8 mouse cellular contexts compared by ENCODE assay signal in genomic region chr11:100822365-100822764, GRCm38 (mm10). TPM values are rescaled to one million over a fixed set of nuclear protein-coding genes. Genes with fewer than 3 reads are reported as not detected.
DNase-seq lines count a peak whose midpoint lies in the region; ATAC-seq and TF ChIP-seq lines count a peak whose summit lies in the region.

No protein-coding gene starts in this region.

- no peak overlapping the region for H3K9ac ChIP-seq in hindbrain, postnatal 0 days (replicated peaks; ENCODE audit: low read length)
- no peak overlapping the region for H3K9ac ChIP-seq in hindbrain, embryonic 13.5 days
- H3K9ac ChIP-seq in kidney, postnatal 0 days (ENCODE audit: low read depth, low read length) = no peak overlapping the region

- H3K36me3 ChIP-seq in hindbrain, postnatal 0 days (ENCODE audit: insufficient read depth, low read length) = no peaks in the 10 kb centered on the region
- no peaks in the 10 kb centered on the region for H3K36me3 ChIP-seq in hindbrain, embryonic 13.5 days
- no peaks in the 10 kb centered on the region for H3K36me3 ChIP-seq in kidney, postnatal 0 days (ENCODE audit: insufficient read depth, low read length)

- no peak overlapping the region for H3K4me3 ChIP-seq in hindbrain, postnatal 0 days (ENCODE audit: low read length)
- no peak overlapping the region for H3K4me3 ChIP-seq in hindbrain, embryonic 13.5 days
- no peak overlapping the region; the same call in 1 of the 2 replicates for H3K4me3 ChIP-seq in kidney, postnatal 0 days (replicated peaks; ENCODE audit: low read depth, low read length)

- H3K4me2 ChIP-seq in hindbrain, postnatal 0 days (ENCODE audit: low read depth, low read length) = no peak overlapping the region
- no peak overlapping the region for H3K4me2 ChIP-seq in hindbrain, embryonic 13.5 days
- 0 out of 2 replicates have a peak overlapping the region, but pooled peaks have one; percentile 9 for H3K4me2 ChIP-seq in kidney, postnatal 0 days (ENCODE audit: low read length)

- H3K9me3 ChIP-seq in hindbrain, postnatal 0 days (ENCODE audit: low read length) = no peaks in the 10 kb centered on the region
- H3K9me3 ChIP-seq in hindbrain, embryonic 13.5 days = no peaks in the 10 kb centered on the region
- H3K9me3 ChIP-seq in kidney, postnatal 0 days (replicated peaks; ENCODE audit: low read length) = no peaks in the 10 kb centered on the region

- H3K27ac ChIP-seq in hindbrain, postnatal 0 days = peak overlapping the region; percentile 37; the same call in 1 of the 2 replicates
- H3K27ac ChIP-seq in hindbrain, embryonic 13.5 days = no peak overlapping the region
- H3K27ac ChIP-seq in kidney, postnatal 0 days = peak overlapping the region; percentile 54

- TF ChIP-seq CTCF in hindbrain, postnatal 0 days (IDR thresholded peaks at IDR 0.05; ENCODE audit: low read depth) = no peak
- no peak for TF ChIP-seq CTCF in kidney, postnatal 0 days (IDR thresholded peaks at IDR 0.05; ENCODE audit: low read depth)

- no peaks in the 10 kb centered on the region for H3K27me3 ChIP-seq in hindbrain, postnatal 0 days (ENCODE audit: insufficient read depth, low read length)
- no peaks in the 10 kb centered on the region for H3K27me3 ChIP-seq in hindbrain, embryonic 13.5 days
- no peaks in the 10 kb centered on the region for H3K27me3 ChIP-seq in kidney, postnatal 0 days (ENCODE audit: insufficient read depth, low read length)

- no peaks in the 10 kb centered on the region for H3K4me1 ChIP-seq in hindbrain, postnatal 0 days (ENCODE audit: insufficient read depth, low read length)
- H3K4me1 ChIP-seq in hindbrain, embryonic 13.5 days (replicated peaks) = peaks cover 6% of the 10 kb centered on the region
- no peaks in the 10 kb centered on the region for H3K4me1 ChIP-seq in kidney, postnatal 0 days (replicated peaks; ENCODE audit: insufficient read depth, low read length)

- DNase-seq in hindbrain, postnatal 0 days (ENCODE audit: low spot score) = no peak
- DNase-seq in heart, adult 9 months (ENCODE audit: low spot score in 2 of 2) = peak; percentile 78 to 86
- DNase-seq in kidney, postnatal 0 days (ENCODE audit: low spot score) = peak; percentile 59
- DNase-seq in lung, postnatal 36 days = peak; percentile 83
- DNase-seq in thymus, postnatal 10 days (ENCODE audit: low spot score in 2 of 2) = peak; percentile 48 to 57
- no peak for DNase-seq in embryo, embryonic 10 days (ENCODE audit: low spot score)
- no peak for DNase-seq in layer of hippocampus, adult 8-10 months (ENCODE audit: low spot score in 2 of 2)

- no peak for ATAC-seq in hindbrain, postnatal 0 days
- ATAC-seq in hindbrain, embryonic 13.5 days (ENCODE audit: low FRiP score) = no peak
- ATAC-seq in kidney, postnatal 0 days (replicated peaks; ENCODE audit: low FRiP score, low read depth) = no peak

- 73% methylated on average over 12 of the region's 12 CpGs for WGBS in hindbrain, postnatal 0 days
- WGBS in hindbrain, embryonic 13.5 days = 83% methylated on average over 12 of the region's 12 CpGs
- WGBS in kidney, postnatal 0 days = 45% methylated on average over 12 of the region's 12 CpGs

RNA-seq across cellular contexts. Expression of gene Stat5b, which starts 28.2 kb away (rescaled TPM):
- total RNA-seq in hindbrain, postnatal 0 days (2014; rRNA removed) = 21.8 and 25.0 TPM in 2 replicates
- 12.5 and 12.8 TPM in 2 replicates for polyA plus RNA-seq in hindbrain, postnatal 0 days (2015; fragmentation: Nextera tagmentation; extraction: Ambion mirVana)
- 14.1 and 15.7 TPM in 2 replicates for polyA plus RNA-seq in hindbrain, embryonic 13.5 days (2015; fragmentation: Nextera tagmentation; extraction: Ambion mirVana)
- polyA plus RNA-seq in kidney, postnatal 0 days (2015; fragmentation: Nextera tagmentation; extraction: Ambion mirVana) = 14.4 and 14.6 TPM in 2 replicates
- total RNA-seq in layer of hippocampus, adult 8-10 months (2022) = 10 to 100 TPM; 13.3 to 18.4 (median 15.6) TPM

RNA-seq across cellular contexts. Expression of gene Stat5a, which starts 36.8 kb away (rescaled TPM):
- total RNA-seq in hindbrain, postnatal 0 days (2014; rRNA removed) = 4.1 and 5.5 TPM in 2 replicates
- 2.5 and 3.3 TPM in 2 replicates for polyA plus RNA-seq in hindbrain, postnatal 0 days (2015; fragmentation: Nextera tagmentation; extraction: Ambion mirVana)
- polyA plus RNA-seq in hindbrain, embryonic 13.5 days (2015; fragmentation: Nextera tagmentation; extraction: Ambion mirVana) = 2.1 and 2.3 TPM in 2 replicates
- 4.0 and 4.4 TPM in 2 replicates for polyA plus RNA-seq in kidney, postnatal 0 days (2015; fragmentation: Nextera tagmentation; extraction: Ambion mirVana)
- total RNA-seq in layer of hippocampus, adult 8-10 months (2022) = 1 to 10 TPM; 2.5 to 3.8 (median 2.8) TPM

RNA-seq across cellular contexts. Expression of gene Ghdc, which starts 51.6 kb away (rescaled TPM):
- total RNA-seq in hindbrain, postnatal 0 days (2014; rRNA removed) = 15.9 and 20.9 TPM in 2 replicates
- 7.5 and 8.3 TPM in 2 replicates for polyA plus RNA-seq in hindbrain, postnatal 0 days (2015; fragmentation: Nextera tagmentation; extraction: Ambion mirVana)
- polyA plus RNA-seq in hindbrain, embryonic 13.5 days (2015; fragmentation: Nextera tagmentation; extraction: Ambion mirVana) = 3.8 and 5.9 TPM in 2 replicates
- polyA plus RNA-seq in kidney, postnatal 0 days (2015; fragmentation: Nextera tagmentation; extraction: Ambion mirVana) = 4.8 and 5.9 TPM in 2 replicates
- total RNA-seq in layer of hippocampus, adult 8-10 months (2022) = 1 to 10 TPM; 6.2 to 7.7 (median 6.9) TPM

RNA-seq across cellular contexts. Expression of gene Hcrt, which starts 59.6 kb away (rescaled TPM):
- total RNA-seq in hindbrain, postnatal 0 days (2014; rRNA removed) = 6.9 TPM in 1 of 2 replicates, not detected in the other
- polyA plus RNA-seq in hindbrain, postnatal 0 days (2015; fragmentation: Nextera tagmentation; extraction: Ambion mirVana) = 0.88 and 1.2 TPM in 2 replicates
- polyA plus RNA-seq in hindbrain, embryonic 13.5 days (2015; fragmentation: Nextera tagmentation; extraction: Ambion mirVana) = 0.42 TPM in 1 of 2 replicates, not detected in the other
- polyA plus RNA-seq in kidney, postnatal 0 days (2015; fragmentation: Nextera tagmentation; extraction: Ambion mirVana) = not detected in 2 replicates
- not detected for total RNA-seq in layer of hippocampus, adult 8-10 months (2022)

Comparison
In these comparisons a context has a peak if more than half of its experiments do, and no peak if none do; other contexts are left out.
1. DNase-seq: peak in heart, adult 9 months (2 of 2), kidney, postnatal 0 days (single experiment), lung, postnatal 36 days (single experiment) and thymus, postnatal 10 days (2 of 2); none in hindbrain, postnatal 0 days (single experiment), embryo, embryonic 10 days (single experiment) and layer of hippocampus, adult 8-10 months (0 of 2).